Mouse (Mus musculus): ENCODE results near the gene Rspo3. TPM values are rescaled to one million over a fixed set of nuclear protein-coding genes. Genes with fewer than 3 reads are reported as not detected.

Gene Rspo3
- total RNA-seq, 1 experiment = 1.2 TPM

DNA sequence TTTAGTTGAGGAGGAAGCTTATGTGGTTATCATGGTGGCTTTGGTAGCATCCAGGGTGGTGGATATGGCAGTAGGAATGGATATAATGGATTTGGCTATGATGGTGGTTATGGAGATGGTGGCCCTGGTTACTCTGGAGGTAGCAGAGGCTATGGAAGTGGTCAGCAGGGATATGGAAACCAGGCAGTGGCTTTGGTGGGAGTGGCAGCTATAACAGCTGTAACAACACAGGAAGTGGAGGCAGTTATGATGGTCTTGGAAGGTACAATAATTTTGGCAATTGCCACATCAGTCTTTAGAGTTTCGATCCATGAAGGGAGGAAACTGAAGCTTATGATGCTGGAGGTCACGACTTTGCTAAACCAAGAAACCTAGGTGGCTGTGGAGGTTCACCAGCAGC, 109.0 kb downstream of the Rspo3 start:
- in situ Hi-C loops (cut with MboI; ENCODE audit: low sequenced_read_pairs in 2 of 2, unreplicated experiment in 2 of 2) = no loop called here
- H3K4me3 ChIP-seq (ENCODE audit: insufficient read depth in 1 of 2, low read depth in 1 of 2, low read length in 2 of 2, poor library complexity in 1 of 2, severe bottlenecking in 1 of 2) = no peak overlapping the region

DNA sequence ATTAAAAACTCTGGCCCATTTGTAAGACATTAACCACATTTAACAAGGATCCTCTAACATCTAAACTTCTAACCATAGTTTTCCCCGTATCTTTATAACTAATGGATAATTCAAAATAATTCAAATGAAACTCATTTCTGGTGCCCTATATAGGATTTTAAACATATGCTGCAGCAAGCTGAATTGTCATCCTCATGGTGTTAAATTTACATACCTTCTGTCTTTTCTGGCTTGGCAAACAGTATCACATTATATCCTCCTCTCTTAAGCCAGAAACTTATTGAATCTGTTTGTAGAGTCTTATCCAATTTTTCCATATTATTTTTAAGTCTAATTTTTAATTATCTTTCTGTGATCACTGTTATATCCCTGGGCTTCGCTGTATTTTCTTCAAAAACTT, 111.1 kb downstream of the Rspo3 start:
- Histone ChIP-seq H3K27ac (ENCODE audit: insufficient read depth, low read depth, low read length, poor library complexity, severe bottlenecking) (no peak overlapping the region), H3K4me1 (ENCODE audit: control insufficient read depth in 2 of 2, insufficient read depth in 2 of 2, low read length in 2 of 2, poor library complexity in 1 of 2) (no peaks in the 10 kb centered on the region), H3K9ac (ENCODE audit: insufficient read depth, low read depth, low read length, poor library complexity, severe bottlenecking) (no peak overlapping the region), H3K4me3 (ENCODE audit: insufficient read depth in 1 of 2, low read depth in 1 of 2, low read length in 2 of 2, poor library complexity in 1 of 2, severe bottlenecking in 1 of 2) (no peak overlapping the region), H3K9me3 (ENCODE audit: control insufficient read depth, insufficient read depth, low read depth, low read length) (no peaks in the 10 kb centered on the region), H3K36me3 (ENCODE audit: control insufficient read depth, insufficient read depth, low read length, poor library complexity, severe bottlenecking) (no peaks in the 10 kb centered on the region)
- DNase-seq (ENCODE audit: low read depth, low spot score) = no peak
- TF ChIP-seq ZC3H11A (IDR thresholded peaks at IDR 0.05; ENCODE audit: borderline replicate concordance, low read depth, low read length) (no peak), HCFC1 (IDR thresholded peaks at IDR 0.05; ENCODE audit: borderline replicate concordance, insufficient read depth, low read length) (no peak), ZNF384 (IDR thresholded peaks at IDR 0.05; ENCODE audit: low read depth, low read length) (no peak), CHD2 (IDR thresholded peaks at IDR 0.05; ENCODE audit: low read depth, low read length) (no peak), MAFK (IDR thresholded peaks at IDR 0.05; ENCODE audit: insufficient read depth, low read depth, low read length) (no peak)
- in situ Hi-C loops (cut with MboI; ENCODE audit: low sequenced_read_pairs in 2 of 2, unreplicated experiment in 2 of 2) = no loop called here

More for the DNA sequence above, 109.0 kb downstream of the Rspo3 start:
- TF ChIP-seq ZNF384 (IDR thresholded peaks at IDR 0.05; ENCODE audit: low read depth, low read length) (no peak), HCFC1 (IDR thresholded peaks at IDR 0.05; ENCODE audit: borderline replicate concordance, insufficient read depth, low read length) (no peak), CHD2 (IDR thresholded peaks at IDR 0.05; ENCODE audit: low read depth, low read length) (no peak), ZC3H11A (IDR thresholded peaks at IDR 0.05; ENCODE audit: borderline replicate concordance, low read depth, low read length) (no peak), MAFK (IDR thresholded peaks at IDR 0.05; ENCODE audit: insufficient read depth, low read depth, low read length) (no peak)
- H3K9me3 ChIP-seq (ENCODE audit: control insufficient read depth, insufficient read depth, low read depth, low read length) = no peaks in the 10 kb centered on the region
- no peaks in the 10 kb centered on the region for H3K4me1 ChIP-seq (ENCODE audit: control insufficient read depth in 2 of 2, insufficient read depth in 2 of 2, low read length in 2 of 2, poor library complexity in 1 of 2)
- no peaks in the 10 kb centered on the region for H3K36me3 ChIP-seq (ENCODE audit: control insufficient read depth, insufficient read depth, low read length, poor library complexity, severe bottlenecking)
- H3K9ac ChIP-seq (ENCODE audit: insufficient read depth, low read depth, low read length, poor library complexity, severe bottlenecking) = no peak overlapping the region
- DNase-seq (ENCODE audit: low read depth, low spot score) = no peak
- H3K27ac ChIP-seq (ENCODE audit: insufficient read depth, low read depth, low read length, poor library complexity, severe bottlenecking) = no peak overlapping the region

DNA sequence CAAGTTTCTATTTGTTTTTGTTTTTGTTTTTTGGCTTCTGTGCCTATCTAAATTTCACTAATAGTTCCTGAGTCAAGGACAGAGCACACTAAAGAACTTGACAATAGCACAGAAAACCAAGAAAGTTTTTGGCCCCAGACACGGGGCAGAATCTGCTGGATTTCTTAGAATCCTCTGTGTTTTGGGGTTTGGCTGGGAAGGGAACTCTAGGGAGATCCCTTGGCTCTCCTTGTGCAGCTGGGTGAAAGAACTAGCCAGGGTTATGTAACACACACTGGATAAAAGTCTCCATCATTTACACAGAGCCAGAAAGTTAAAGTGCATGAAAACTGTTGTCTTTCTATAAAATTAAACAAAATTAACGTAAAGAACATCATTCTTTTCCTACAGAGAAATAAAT, 121.3 kb downstream of the Rspo3 start:
- Histone ChIP-seq H3K4me3 (ENCODE audit: insufficient read depth in 1 of 2, low read depth in 1 of 2, low read length in 2 of 2, poor library complexity in 1 of 2, severe bottlenecking in 1 of 2) (no peak overlapping the region), H3K9me3 (ENCODE audit: control insufficient read depth, insufficient read depth, low read depth, low read length) (no peaks in the 10 kb centered on the region), H3K27ac (ENCODE audit: insufficient read depth, low read depth, low read length, poor library complexity, severe bottlenecking) (no peak overlapping the region), H3K4me1 (ENCODE audit: control insufficient read depth in 2 of 2, insufficient read depth in 2 of 2, low read length in 2 of 2, poor library complexity in 1 of 2) (no peaks in the 10 kb centered on the region), H3K36me3 (ENCODE audit: control insufficient read depth, insufficient read depth, low read length, poor library complexity, severe bottlenecking) (no peaks in the 10 kb centered on the region), H3K9ac (ENCODE audit: insufficient read depth, low read depth, low read length, poor library complexity, severe bottlenecking) (no peak overlapping the region)
- no peak for TF ChIP-seq HCFC1 (IDR thresholded peaks at IDR 0.05; ENCODE audit: borderline replicate concordance, insufficient read depth, low read length)
- in situ Hi-C loops (cut with MboI; ENCODE audit: low sequenced_read_pairs in 2 of 2, unreplicated experiment in 2 of 2) = no loop called here
- DNase-seq (ENCODE audit: low read depth, low spot score) = no peak

DNA sequence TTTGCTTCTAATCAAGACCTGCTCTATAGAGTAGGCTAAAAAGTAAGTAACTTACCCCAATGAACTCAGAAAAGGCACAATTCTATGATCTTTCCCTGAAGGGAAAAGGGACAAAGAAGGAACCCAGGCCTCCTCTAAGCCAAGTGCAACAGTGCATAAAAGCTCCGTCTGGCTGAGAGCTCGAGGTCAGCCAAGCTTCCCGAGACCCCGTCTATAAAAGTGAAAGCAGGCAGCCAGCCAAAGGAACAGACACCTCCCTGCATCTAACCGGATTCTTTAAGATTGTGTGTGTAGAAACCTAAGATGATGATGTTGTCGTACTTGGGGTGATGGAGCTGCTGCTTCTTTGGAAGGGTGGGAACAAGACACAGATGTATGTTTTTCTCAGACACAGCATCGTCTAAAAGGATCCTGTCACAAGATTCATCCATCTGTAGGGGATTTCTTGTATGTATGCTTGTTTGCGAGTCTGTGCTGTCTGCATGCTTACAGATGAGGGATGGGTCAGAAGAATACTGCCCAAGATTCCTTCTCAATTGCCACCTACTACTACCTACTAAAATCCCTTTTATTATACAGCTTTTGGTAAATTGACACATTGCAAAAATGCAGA, 132.9 kb downstream of the Rspo3 start:
- H3K36me3 ChIP-seq (ENCODE audit: control insufficient read depth, insufficient read depth, low read length, poor library complexity, severe bottlenecking) = no peaks in the 10 kb centered on the region
- DNase-seq (ENCODE audit: low read depth, low spot score) = no peak

More for the DNA sequence above, 132.9 kb downstream of the Rspo3 start:
- Histone ChIP-seq H3K27ac (ENCODE audit: insufficient read depth, low read depth, low read length, poor library complexity, severe bottlenecking) (no peak overlapping the region), H3K9ac (ENCODE audit: insufficient read depth, low read depth, low read length, poor library complexity, severe bottlenecking) (no peak overlapping the region), H3K4me1 (ENCODE audit: control insufficient read depth in 2 of 2, insufficient read depth in 2 of 2, low read length in 2 of 2, poor library complexity in 1 of 2) (no peaks in the 10 kb centered on the region), H3K4me3 (ENCODE audit: insufficient read depth in 1 of 2, low read depth in 1 of 2, low read length in 2 of 2, poor library complexity in 1 of 2, severe bottlenecking in 1 of 2) (no peak overlapping the region), H3K9me3 (ENCODE audit: control insufficient read depth, insufficient read depth, low read depth, low read length) (no peaks in the 10 kb centered on the region)
- TF ChIP-seq ZC3H11A (IDR thresholded peaks at IDR 0.05; ENCODE audit: borderline replicate concordance, low read depth, low read length) (no peak), CHD2 (IDR thresholded peaks at IDR 0.05; ENCODE audit: low read depth, low read length) (no peak)
- in situ Hi-C loops (cut with MboI; ENCODE audit: low sequenced_read_pairs in 2 of 2, unreplicated experiment in 2 of 2) = no loop called here

Other genes with a start within 250 kb of the Rspo3 start
- gene Echdc1, start 222.7 kb downstream of the Rspo3 start, total RNA-seq (2012; rRNA removed) = 5.1 and 6.0 TPM in 2 replicates
- 19.1 and 25.8 TPM in 2 replicates for gene Rnf146, start 173.4 kb downstream of the Rspo3 start, total RNA-seq (2012; rRNA removed)